Comparison of ENCODE assay signal across 16 mouse cellular contexts in genomic region chr8:117289016-117289415, GRCm38 (mm10). TPM values are rescaled to one million over a fixed set of nuclear protein-coding genes. Genes with fewer than 3 reads are reported as not detected.
A peak's percentile ranks its signal among the peaks of the same experiment; 100 is the strongest.
DNase-seq lines count a peak whose midpoint lies in the region; ATAC-seq and TF ChIP-seq lines count a peak whose summit lies in the region.
"Had no signal": no experiment of that assay in that cellular context is flagged by ENCODE, and none has a peak within 500 bp of the region (broad histone marks: within the 10 kb centered on the region; RNA-seq: fewer than 3 reads in every experiment).

No protein-coding gene starts in this region.

- WGBS in kidney, embryonic 15.5 days, result 77% methylated on average over 9 of the region's 9 CpGs
- 55% methylated on average over 9 of the region's 9 CpGs for WGBS in kidney, adult 2 months
- WGBS in limb, embryonic 10.5 days, result 90% methylated on average over 9 of the region's 9 CpGs
- WGBS in stomach, postnatal 0 days, result 75% methylated on average over 9 of the region's 9 CpGs
- WGBS in hindbrain, embryonic 12.5 days, result 85% methylated on average over 9 of the region's 9 CpGs

- H3K9me3 ChIP-seq in kidney, embryonic 15.5 days (replicated peaks), result no peaks in the 10 kb centered on the region
- H3K9me3 ChIP-seq in limb, embryonic 10.5 days (replicated peaks), result no peaks in the 10 kb centered on the region
- no peaks in the 10 kb centered on the region for H3K9me3 ChIP-seq in stomach, postnatal 0 days (ENCODE audit: control insufficient read depth, low read length)
- H3K9me3 ChIP-seq in hindbrain, embryonic 12.5 days (replicated peaks), result no peaks in the 10 kb centered on the region
- H3K9me3 ChIP-seq: G1E; heart, embryonic 12.5 days; hindbrain, embryonic 15.5 days; limb, embryonic 12.5 days had no signal

- ATAC-seq in kidney, embryonic 15.5 days (replicated peaks; ENCODE audit: low FRiP score), result no peak
- ATAC-seq in stomach, postnatal 0 days (ENCODE audit: low FRiP score, low TSS enrichment), result no peak
- ATAC-seq in hindbrain, embryonic 12.5 days (ENCODE audit: low FRiP score), result no peak

- intact Hi-C loops in heart, postnatal 14 days (cut with DNase I), result no loop called here

- TF ChIP-seq CTCF in kidney, adult 2 months (conservative IDR thresholded peaks at IDR 0.05; ENCODE audit: insufficient read depth, insufficient read length, low read depth, low read length), result no peak
- TF ChIP-seq CTCF in stomach, postnatal 0 days (IDR thresholded peaks at IDR 0.05; ENCODE audit: low read depth), result no peak

- no peak for TF ChIP-seq EP300 in stomach, postnatal 0 days (optimal IDR thresholded peaks at IDR 0.05)

- no peak overlapping the region for H3K4me3 ChIP-seq in kidney, embryonic 15.5 days (replicated peaks)
- no peak overlapping the region for H3K4me3 ChIP-seq in kidney, adult 2 months (ENCODE audit: insufficient read depth, low read depth, low read length)
- no peak overlapping the region for H3K4me3 ChIP-seq in limb, embryonic 10.5 days
- H3K4me3 ChIP-seq in stomach, postnatal 0 days (ENCODE audit: low read depth, low read length), result no peak overlapping the region
- H3K4me3 ChIP-seq in hindbrain, embryonic 12.5 days, result no peak overlapping the region
- H3K4me3 ChIP-seq: heart, embryonic 12.5 days; hindbrain, embryonic 15.5 days; limb, embryonic 12.5 days had no signal

- H3K9ac ChIP-seq in kidney, embryonic 15.5 days, result no peak overlapping the region
- no peak overlapping the region for H3K9ac ChIP-seq in stomach, postnatal 0 days (ENCODE audit: low read length)
- no peak overlapping the region for H3K9ac ChIP-seq in hindbrain, embryonic 12.5 days
- H3K9ac ChIP-seq: heart, embryonic 12.5 days; hindbrain, embryonic 15.5 days; limb, embryonic 12.5 days had no signal

- TF ChIP-seq POLR2A in kidney, adult 2 months (IDR thresholded peaks at IDR 0.05; ENCODE audit: low read depth, low read length), result no peak

- peaks cover 43% of the 10 kb centered on the region for H3K4me1 ChIP-seq in kidney, embryonic 15.5 days
- peaks cover 27% of the 10 kb centered on the region for H3K4me1 ChIP-seq in kidney, adult 2 months (ENCODE audit: control insufficient read depth, insufficient read depth, low read length)
- peaks cover 59% of the 10 kb centered on the region for H3K4me1 ChIP-seq in limb, embryonic 10.5 days
- 0 out of 2 replicates have a peak, but pooled peaks cover 2% of the 10 kb centered on the region for H3K4me1 ChIP-seq in stomach, postnatal 0 days (replicated peaks; ENCODE audit: control insufficient read depth, insufficient read depth)
- H3K4me1 ChIP-seq in hindbrain, embryonic 12.5 days, result peaks cover 52% of the 10 kb centered on the region

- no peak overlapping the region for H3K4me2 ChIP-seq in kidney, embryonic 15.5 days
- no peak overlapping the region for H3K4me2 ChIP-seq in stomach, postnatal 0 days (replicated peaks; ENCODE audit: low read depth)
- H3K4me2 ChIP-seq in hindbrain, embryonic 12.5 days (replicated peaks), result no peak overlapping the region
- H3K4me2 ChIP-seq: heart, embryonic 12.5 days; hindbrain, embryonic 15.5 days; limb, embryonic 12.5 days had no signal

- H3K27me3 ChIP-seq in kidney, embryonic 15.5 days, result no peaks in the 10 kb centered on the region
- H3K27me3 ChIP-seq in kidney, adult 2 months (replicated peaks; ENCODE audit: control insufficient read depth, insufficient read depth, low read length), result no peaks in the 10 kb centered on the region
- H3K27me3 ChIP-seq in limb, embryonic 10.5 days (ENCODE audit: low read depth, poor library complexity, severe bottlenecking), result no peaks in the 10 kb centered on the region
- no peaks in the 10 kb centered on the region for H3K27me3 ChIP-seq in stomach, postnatal 0 days (ENCODE audit: control insufficient read depth, insufficient read depth, low read length)
- no peaks in the 10 kb centered on the region for H3K27me3 ChIP-seq in hindbrain, embryonic 12.5 days
- H3K27me3 ChIP-seq: heart, embryonic 12.5 days; hindbrain, embryonic 15.5 days; limb, embryonic 12.5 days had no signal

- peaks cover 11% of the 10 kb centered on the region for H3K36me3 ChIP-seq in kidney, embryonic 15.5 days
- no peaks in the 10 kb centered on the region for H3K36me3 ChIP-seq in kidney, adult 2 months (ENCODE audit: control insufficient read depth, insufficient read depth, low read length)
- H3K36me3 ChIP-seq in limb, embryonic 10.5 days, result peaks cover 23% of the 10 kb centered on the region
- H3K36me3 ChIP-seq in stomach, postnatal 0 days (ENCODE audit: control insufficient read depth, insufficient read depth, low read length), result no peaks in the 10 kb centered on the region
- peaks cover 9% of the 10 kb centered on the region; the same call in 1 of the 2 replicates for H3K36me3 ChIP-seq in hindbrain, embryonic 12.5 days
- H3K36me3 ChIP-seq: hindbrain, embryonic 15.5 days had no signal

- no peak for DNase-seq in kidney, adult 2 months
- DNase-seq in 3T3-L1 (ENCODE audit: low read depth, low spot score), result peak; percentile 59
- DNase-seq in frontal cortex, postnatal 14 days (ENCODE audit: low spot score in 2 of 2), result peak; percentile 32 to 35
- DNase-seq in limb, embryonic 10.5 days (ENCODE audit: low spot score), result no peak
- no peak for DNase-seq in stomach, postnatal 0 days (ENCODE audit: low spot score)
- DNase-seq in heart, postnatal 14 days, result no peak
- DNase-seq: B cell, adult 2 months; cerebellum, adult 11 months; kidney, adult 9 months; lung, postnatal 4 days had no signal

- 0 out of 2 replicates have a peak overlapping the region, but pooled peaks have one; percentile 19 for H3K27ac ChIP-seq in kidney, embryonic 15.5 days
- no peak overlapping the region for H3K27ac ChIP-seq in kidney, adult 2 months (ENCODE audit: insufficient read depth, low read depth, low read length)
- H3K27ac ChIP-seq in limb, embryonic 10.5 days, result 0 out of 2 replicates have a peak overlapping the region, but pooled peaks have one; percentile 3
- no peak overlapping the region for H3K27ac ChIP-seq in stomach, postnatal 0 days (replicated peaks)
- no peak overlapping the region for H3K27ac ChIP-seq in hindbrain, embryonic 12.5 days
- H3K27ac ChIP-seq: hindbrain, embryonic 15.5 days; limb, embryonic 12.5 days had no signal

RNA-seq across cellular contexts. Expression of gene Cmip, which starts 32.2 kb away (rescaled TPM):
- 20.5 and 21.8 TPM in 2 replicates for polyA plus RNA-seq in kidney, embryonic 15.5 days (2015; fragmentation: Nextera tagmentation; extraction: Ambion mirVana)
- polyA plus RNA-seq in kidney, adult 2 months (2012; rRNA removed), result 104 and 112 TPM in 2 replicates
- 7.6 and 8.2 TPM in 2 replicates for polyA plus RNA-seq in limb, embryonic 10.5 days (2016; fragmentation: Nextera tagmentation; extraction: Ambion mirVana)
- 19.9 and 22.9 TPM in 2 replicates for polyA plus RNA-seq in stomach, postnatal 0 days (2015; fragmentation: Nextera tagmentation; extraction: Ambion mirVana)
- polyA plus RNA-seq in hindbrain, embryonic 12.5 days (2016; fragmentation: Nextera tagmentation; extraction: Ambion mirVana), result 64.6 and 67.0 TPM in 2 replicates
- total RNA-seq in heart, postnatal 14 days (2021), result 10 to 100 TPM; 29.5 to 30.9 TPM

Comparison
In these comparisons a context has a peak if more than half of its experiments do, and no peak if none do; other contexts are left out.
1. H3K27ac ChIP-seq: peak in kidney, embryonic 15.5 days (single experiment) and limb, embryonic 10.5 days (single experiment); none in kidney, adult 2 months (single experiment), stomach, postnatal 0 days (single experiment) and hindbrain, embryonic 12.5 days (single experiment).
2. DNase-seq: peak in 3T3-L1 (single experiment) and frontal cortex, postnatal 14 days (2 of 2); none in kidney, adult 2 months (single experiment), limb, embryonic 10.5 days (single experiment), stomach, postnatal 0 days (single experiment) and heart, postnatal 14 days (0 of 2).